Mouse (Mus musculus): ENCODE data around the gene Gm49393. TPM values are rescaled to one million over a fixed set of nuclear protein-coding genes. Genes with fewer than 3 reads are reported as not detected.
"Not testable (repeated sequence)": the region's sequence is repeated elsewhere in the genome, so short reads cannot be mapped to it uniquely, and the experiment has no call there.

Gene Gm49393
- not detected for total RNA-seq (2021)
- long read RNA-seq: 0 reads

GRCm38 (mm10) chr13:60935490-60935889, at the start of gene Gm49393:
Gene Gm49393 (minus strand): TSS chr13:60935590.
- DNase-seq (ENCODE audit: low spot score in 2 of 2): not testable (repeated sequence)

GRCm38 (mm10) chr13:60972319-60972718, 36.9 kb upstream of the Gm49393 start:
- DNase-seq (ENCODE audit: low spot score in 2 of 2): not testable (repeated sequence)

DNA sequence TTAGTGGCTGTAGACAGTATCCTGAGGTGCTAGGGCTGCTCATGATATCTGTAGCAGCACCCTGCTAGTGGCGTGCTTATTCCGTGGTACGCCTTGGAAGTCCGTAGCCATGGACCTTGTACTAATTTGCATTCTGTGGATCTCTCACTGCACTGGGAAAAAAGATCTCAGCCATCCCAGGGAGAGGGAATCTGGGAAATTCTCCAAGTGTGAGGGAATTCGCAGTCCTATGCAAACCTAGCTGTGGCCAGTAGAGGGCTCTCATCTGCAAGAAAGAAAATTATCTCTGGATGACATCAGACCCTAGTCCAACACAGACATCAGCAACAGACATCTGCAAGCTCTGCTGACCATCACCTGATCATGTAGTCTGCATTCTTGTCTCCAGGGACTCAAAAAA, 28.6 kb upstream of the Gm49393 start:
- DNase-seq (ENCODE audit: low spot score in 2 of 2): not testable (repeated sequence)

DNA sequence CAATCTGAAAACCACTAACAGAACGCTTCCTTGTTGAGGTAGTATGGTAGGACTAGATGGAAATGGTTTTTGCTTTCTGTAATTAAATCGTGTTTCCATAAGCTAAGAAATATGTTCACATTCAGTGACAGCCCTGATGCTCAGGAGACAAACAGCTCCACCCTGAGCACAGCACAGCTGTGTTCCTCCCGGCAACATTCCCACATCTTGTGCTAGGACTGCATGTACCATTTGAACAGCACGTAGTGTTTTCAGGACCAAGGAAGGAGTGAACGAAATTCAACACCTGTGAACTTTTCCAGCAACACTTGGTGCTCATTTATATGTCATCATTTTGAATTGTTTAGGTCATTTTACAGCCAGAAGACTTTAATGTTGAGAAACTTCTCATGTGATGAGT, 26.3 kb upstream of the Gm49393 start:
- DNase-seq (ENCODE audit: low spot score in 2 of 2): no peak

- not testable (repeated sequence) for DNase-seq (ENCODE audit: low spot score in 2 of 2)
Measured at GRCm38 (mm10) chr13:60941884-60942283, 6.5 kb upstream of the Gm49393 start, which contains the start of gene Tpbpa. Gene Tpbpa (minus strand): TSS chr13:60941984.

DNA sequence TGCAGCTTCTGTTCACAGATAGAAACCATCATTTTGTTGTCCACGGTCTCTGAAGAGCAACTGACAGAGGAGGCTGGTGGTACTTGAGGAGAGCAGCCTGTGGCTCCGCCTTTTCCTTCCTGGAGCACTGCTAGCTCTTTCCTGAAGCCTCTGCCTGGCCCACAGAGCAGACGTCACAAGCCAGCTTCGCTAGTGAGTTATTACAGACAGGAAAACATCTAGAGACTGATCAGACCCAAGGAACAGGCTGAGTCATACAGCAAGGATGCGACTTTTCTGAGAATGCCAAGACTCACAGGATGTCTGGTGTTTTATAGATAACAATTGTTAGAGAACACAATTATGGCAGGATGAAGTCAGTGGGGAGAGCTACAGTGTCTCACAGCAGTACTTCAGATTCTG, 1.1 kb upstream of the Gm49393 start, which contains the start of the genes Gm49391 and Ctla2a:
Gene Gm49391, minus strand, starts transcription at position 72 of the 402 bp plus-strand sequence.
Gene Ctla2a, minus strand, starts transcription at position 126 of the 402 bp plus-strand sequence.
- no peak for DNase-seq (ENCODE audit: low spot score in 2 of 2)

- not testable (repeated sequence) for DNase-seq (ENCODE audit: low spot score in 2 of 2)
Measured at GRCm38 (mm10) chr13:60904780-60905179, 30.6 kb downstream of the Gm49393 start, which contains the start of gene Tpbpb. Gene Tpbpb (minus strand): TSS chr13:60904880.

DNA sequence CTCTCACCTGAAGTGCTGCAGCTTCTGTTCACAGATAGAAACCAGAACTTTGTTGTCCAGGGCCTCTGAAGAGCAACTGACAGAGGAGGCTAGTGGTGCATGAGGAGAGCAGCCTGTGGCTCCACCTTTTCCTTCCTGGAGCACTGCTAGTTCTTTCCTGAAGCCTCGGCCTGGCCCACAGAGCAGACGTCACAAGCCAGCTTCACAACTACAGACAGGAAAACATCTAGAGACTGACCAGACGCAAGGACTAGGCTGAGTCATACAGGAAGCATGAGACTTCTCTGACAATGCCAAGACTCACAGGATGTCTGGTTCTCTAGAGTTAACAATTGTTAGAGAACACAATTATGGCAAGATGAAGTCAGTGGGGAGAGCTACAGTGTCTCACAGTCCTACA, 38.1 kb downstream of the Gm49393 start, which contains the start of gene Ctla2b:
Gene Ctla2b, minus strand, starts transcription at position 120 of the 400 bp plus-strand sequence.
- no peak for DNase-seq (ENCODE audit: low spot score in 2 of 2)

DNA sequence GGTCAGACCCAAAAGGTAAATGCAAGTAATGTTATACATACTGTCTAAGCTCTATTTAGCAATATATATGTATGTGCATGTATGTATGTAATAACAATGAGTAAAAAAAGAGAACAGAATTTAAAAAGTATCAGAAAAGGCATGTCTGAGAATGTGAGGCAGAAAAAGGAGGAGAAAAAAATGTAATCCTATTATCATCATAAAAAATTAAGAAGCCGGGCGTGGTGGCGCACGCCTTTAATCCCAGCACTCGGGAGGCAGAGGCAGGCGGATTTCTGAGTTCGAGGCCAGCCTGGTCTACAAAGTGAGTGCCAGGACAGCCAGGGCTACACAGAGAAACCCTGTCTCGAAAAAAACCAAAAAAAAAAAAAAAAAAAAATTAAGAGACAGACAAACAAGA, 38.6 kb downstream of the Gm49393 start, which contains the start of gene Gm49392:
Gene Gm49392, minus strand, starts transcription at position 101 of the 400 bp plus-strand sequence.
- DNase-seq (ENCODE audit: low spot score in 2 of 2): not testable (repeated sequence)

- no peak for DNase-seq (ENCODE audit: low spot score in 2 of 2)
Measured at GRCm38 (mm10) chr13:60895406-60896160, 39.8 kb downstream of the Gm49393 start.

- no peak for DNase-seq (ENCODE audit: low spot score in 2 of 2)
Measured at GRCm38 (mm10) chr13:60892301-60892700, 43.1 kb downstream of the Gm49393 start.

DNA sequence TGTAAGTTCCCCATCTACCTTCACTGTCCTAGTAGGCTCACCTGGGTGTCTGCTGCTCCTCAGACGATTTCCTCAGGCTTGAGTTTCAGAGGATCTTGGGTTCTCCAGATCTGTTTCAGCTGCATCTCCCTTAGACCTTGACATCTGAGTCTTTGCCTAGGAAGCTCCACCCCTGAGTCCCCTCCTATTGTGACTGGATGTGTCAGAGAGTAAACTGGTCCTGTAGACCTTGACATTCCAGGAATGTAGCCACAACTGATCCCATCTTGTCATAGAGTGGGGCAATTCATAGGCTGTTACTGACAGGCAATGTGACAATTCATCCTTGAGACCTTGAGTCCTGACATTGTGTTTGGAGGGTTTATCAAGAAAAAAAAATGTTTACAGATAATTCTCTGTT, 71.1 kb downstream of the Gm49393 start, which contains the start of gene 4930486L24Rik:
Gene 4930486L24Rik, minus strand, starts transcription at position 195 of the 400 bp plus-strand sequence.
- no peak for DNase-seq (ENCODE audit: low spot score in 2 of 2)

GRCm38 (mm10) chr13:60848241-60849120, 86.9 kb downstream of the Gm49393 start:
- DNase-seq (ENCODE audit: low spot score in 2 of 2): no peak

GRCm38 (mm10) chr13:60843153-60843552, 92.2 kb downstream of the Gm49393 start:
- DNase-seq (ENCODE audit: low spot score in 2 of 2): no peak

- DNase-seq (ENCODE audit: low spot score in 2 of 2): no peak
Measured at GRCm38 (mm10) chr13:60842703-60843102, 92.7 kb downstream of the Gm49393 start.

DNA sequence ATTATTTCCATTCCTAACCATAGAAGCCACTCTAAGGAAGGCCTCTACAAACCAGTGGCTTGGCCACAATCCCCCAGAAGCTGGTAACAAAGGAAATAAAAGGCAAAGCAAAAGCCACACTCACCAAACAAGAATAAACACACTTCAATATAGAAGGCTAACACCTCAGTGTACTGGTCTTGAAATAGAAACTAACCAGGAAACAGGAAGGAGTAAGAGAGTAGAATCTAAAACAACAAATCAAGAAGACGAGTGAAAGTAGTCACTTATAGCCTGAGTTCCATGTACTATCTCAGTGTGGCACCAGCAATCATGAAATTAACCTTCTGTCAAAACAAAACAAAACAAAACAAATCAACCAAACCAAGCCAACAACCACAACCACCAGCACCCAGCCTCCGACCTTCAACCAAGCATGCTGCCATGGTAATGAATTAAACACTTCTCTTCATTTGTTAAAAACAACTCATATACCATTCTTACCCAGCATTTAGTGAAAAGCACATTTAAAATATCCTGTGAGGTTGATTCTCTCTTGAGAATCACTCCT, 96.0 kb downstream of the Gm49393 start:
- no peak for DNase-seq (ENCODE audit: low spot score in 2 of 2)

- DNase-seq (ENCODE audit: low spot score in 2 of 2): no peak
Measured at GRCm38 (mm10) chr13:60826052-60826451, 109.3 kb downstream of the Gm49393 start.

- DNase-seq (ENCODE audit: low spot score in 2 of 2): no peak
Measured at GRCm38 (mm10) chr13:60820486-60821175, 114.8 kb downstream of the Gm49393 start.

- DNase-seq (ENCODE audit: low spot score in 2 of 2): peak; percentile 51 to 67
Measured at GRCm38 (mm10) chr13:60819469-60819868, 115.9 kb downstream of the Gm49393 start.

- no peak for DNase-seq (ENCODE audit: low spot score in 2 of 2)
Measured at GRCm38 (mm10) chr13:60813722-60814121, 121.7 kb downstream of the Gm49393 start.
